Mouse (Mus musculus) embryonic fibroblast, embryonic 13.5 days (primary cell): ENCODE results near the gene Bahd1. TPM values are rescaled to one million over a fixed set of nuclear protein-coding genes. Genes with fewer than 3 reads are reported as not detected.

Source experiments
- H3K27ac ChIP-seq: 2 replicates; pipeline ENCODE4 v1.5.1; 2012; ENCODE audit warnings: low read length, control low read depth, inconsistent platforms; ENCODE audit not compliant: insufficient read depth
- H3K4me1 ChIP-seq: 2 replicates; pipeline ENCODE4 v1.6.1; 2011; ENCODE audit warnings: low read length; ENCODE audit not compliant: control insufficient read depth, insufficient read depth
- H3K4me3 ChIP-seq: 2 replicates; pipeline ENCODE4 v1.5.1; 2011; ENCODE audit warnings: mild to moderate bottlenecking, control low read depth, low read length; ENCODE audit not compliant: insufficient read depth
- CTCF ChIP-seq: IDR thresholded peaks from 2 replicates; pipeline ENCODE4 v1.5.1; 2011; ENCODE audit warnings: mild to moderate bottlenecking, control low read depth, low read length, moderate library complexity, borderline replicate concordance; ENCODE audit not compliant: insufficient read depth
- POLR2A ChIP-seq: IDR thresholded peaks from 2 replicates; pipeline ENCODE4 v1.6.1; 2011; ENCODE audit warnings: low read depth, mild to moderate bottlenecking, control low read depth, low read length, moderate library complexity
- polyA plus RNA-seq: library from polyadenylated mRNA; stranded (reverse); fragments of >200 nt; gene quantifications from 2 replicates; pipeline ENCODE4 v1.2.4, GENCODE M21; 2011; ENCODE audit warnings: low read depth; ENCODE audit not compliant: missing spikeins, insufficient read length

The Bahd1 gene
- polyA plus RNA-seq, 1 experiment = 12.9 TPM

DNA sequence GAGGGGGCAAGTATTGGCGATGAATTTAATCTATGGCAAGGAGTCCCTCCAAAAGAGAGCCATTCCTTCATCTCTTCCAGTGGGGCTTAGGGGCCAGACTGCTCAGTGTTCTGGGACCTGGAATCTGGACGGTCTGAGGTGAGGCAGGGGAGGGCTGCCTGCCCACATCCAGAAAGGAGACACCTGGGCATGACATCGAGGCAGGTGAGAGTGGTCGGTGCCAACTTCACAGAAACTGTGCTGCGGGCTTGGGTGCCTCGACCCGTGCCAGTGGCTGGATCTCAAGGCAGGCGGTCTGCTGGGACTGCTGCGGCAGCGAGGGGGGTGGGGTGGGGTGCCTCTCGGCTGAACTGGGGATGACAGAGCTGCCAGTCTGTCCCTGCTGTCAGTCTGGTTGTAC is 2.4 kb upstream of the Bahd1 start:
- TF ChIP-seq CTCF = no peak
- TF ChIP-seq POLR2A = no peak
- H3K27ac ChIP-seq = no peak overlapping the region
- no peak overlapping the region for H3K4me3 ChIP-seq
- no peaks in the 10 kb centered on the region for H3K4me1 ChIP-seq

GRCm38 (mm10) chr2:118898771-118899170 is 1.4 kb upstream of the Bahd1 start:
- no peak overlapping the region for H3K4me3 ChIP-seq
- peaks cover 2% of the 10 kb centered on the region; the same call in 1 of the 2 replicates for H3K4me1 ChIP-seq
- no peak overlapping the region for H3K27ac ChIP-seq
- no peak for TF ChIP-seq CTCF
- TF ChIP-seq POLR2A = no peak

- Histone ChIP-seq H3K4me1 (peaks cover 2% of the 10 kb centered on the region; the same call in 1 of the 2 replicates), H3K4me3 (no peak overlapping the region), H3K27ac (no peak overlapping the region)
- no peak for TF ChIP-seq CTCF
- TF ChIP-seq POLR2A = no peak
Observed at GRCm38 (mm10) chr2:118899306-118899705, 871 bp upstream of the Bahd1 start.

DNA sequence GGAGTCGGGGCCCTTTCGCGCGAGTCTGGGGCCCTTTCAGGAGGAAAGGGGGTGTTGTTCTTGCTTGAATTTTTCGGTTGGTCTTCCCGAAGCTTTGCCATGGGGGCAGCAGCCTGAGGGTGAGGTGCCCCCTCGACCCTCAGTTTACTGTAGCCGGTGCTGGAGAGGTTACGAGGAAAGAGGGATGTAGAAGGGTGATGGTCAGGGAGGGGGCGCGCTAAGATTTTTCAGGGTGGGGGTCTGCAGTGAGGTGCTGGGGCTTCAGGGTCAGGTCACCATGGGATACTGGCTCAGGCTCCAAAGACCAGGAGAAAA is 606 bp downstream of the Bahd1 start:
- no peak for TF ChIP-seq POLR2A
- no peak for TF ChIP-seq CTCF
- Histone ChIP-seq H3K4me3 (peak overlapping the region; percentile 31), H3K27ac (no peak overlapping the region), H3K4me1 (peaks cover 9% of the 10 kb centered on the region; the same call in 1 of the 2 replicates)

DNA sequence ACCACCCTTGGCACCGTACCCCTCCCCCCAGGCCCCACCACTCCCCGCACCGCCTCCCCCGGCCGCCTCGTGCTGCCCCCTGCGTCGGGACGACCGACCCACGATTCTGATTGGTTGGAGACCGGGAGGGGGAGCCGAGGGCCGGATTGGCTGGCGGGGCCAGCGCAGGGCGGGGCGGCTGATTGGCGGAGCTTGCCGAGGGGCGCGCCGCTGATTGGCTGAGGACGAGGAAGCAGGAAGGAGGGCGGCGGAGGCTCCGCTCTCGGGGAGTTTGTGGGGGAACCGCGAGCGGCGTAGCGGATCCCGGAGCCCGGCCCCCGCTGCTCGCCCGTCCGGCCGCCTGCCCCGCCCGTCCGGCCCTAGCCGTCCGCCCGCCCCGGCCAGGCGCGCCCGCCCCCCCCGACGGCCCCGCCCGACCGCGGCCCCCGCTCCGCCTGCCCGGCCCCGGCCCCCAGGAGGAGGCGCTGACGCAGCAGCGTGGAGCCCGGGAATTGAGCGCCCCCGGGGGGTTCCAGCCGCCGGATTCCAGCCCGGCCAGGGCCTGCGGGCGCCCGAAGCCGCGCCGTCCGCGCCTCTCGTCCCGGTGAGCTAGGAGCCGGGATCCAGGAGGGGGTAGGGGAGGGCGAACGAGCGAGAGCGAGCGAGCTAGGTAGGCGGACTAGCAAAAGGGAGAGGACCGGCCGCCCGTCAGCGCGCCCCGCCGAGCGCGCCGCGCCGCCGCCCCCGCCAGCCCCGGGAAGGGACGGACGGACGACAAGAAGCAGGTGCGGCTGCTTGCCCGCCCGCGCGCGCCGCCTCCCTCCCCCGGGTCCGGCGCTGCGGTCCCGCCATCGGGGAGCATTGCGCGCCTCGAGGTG is 1.2 kb downstream of the Bahd1 start:
- no peak for TF ChIP-seq CTCF
- TF ChIP-seq POLR2A = no peak
- Histone ChIP-seq H3K4me1 (peaks cover 14% of the 10 kb centered on the region; the same call in 1 of the 2 replicates), H3K27ac (no peak overlapping the region), H3K4me3 (peak overlapping the region; percentile 54)

DNA sequence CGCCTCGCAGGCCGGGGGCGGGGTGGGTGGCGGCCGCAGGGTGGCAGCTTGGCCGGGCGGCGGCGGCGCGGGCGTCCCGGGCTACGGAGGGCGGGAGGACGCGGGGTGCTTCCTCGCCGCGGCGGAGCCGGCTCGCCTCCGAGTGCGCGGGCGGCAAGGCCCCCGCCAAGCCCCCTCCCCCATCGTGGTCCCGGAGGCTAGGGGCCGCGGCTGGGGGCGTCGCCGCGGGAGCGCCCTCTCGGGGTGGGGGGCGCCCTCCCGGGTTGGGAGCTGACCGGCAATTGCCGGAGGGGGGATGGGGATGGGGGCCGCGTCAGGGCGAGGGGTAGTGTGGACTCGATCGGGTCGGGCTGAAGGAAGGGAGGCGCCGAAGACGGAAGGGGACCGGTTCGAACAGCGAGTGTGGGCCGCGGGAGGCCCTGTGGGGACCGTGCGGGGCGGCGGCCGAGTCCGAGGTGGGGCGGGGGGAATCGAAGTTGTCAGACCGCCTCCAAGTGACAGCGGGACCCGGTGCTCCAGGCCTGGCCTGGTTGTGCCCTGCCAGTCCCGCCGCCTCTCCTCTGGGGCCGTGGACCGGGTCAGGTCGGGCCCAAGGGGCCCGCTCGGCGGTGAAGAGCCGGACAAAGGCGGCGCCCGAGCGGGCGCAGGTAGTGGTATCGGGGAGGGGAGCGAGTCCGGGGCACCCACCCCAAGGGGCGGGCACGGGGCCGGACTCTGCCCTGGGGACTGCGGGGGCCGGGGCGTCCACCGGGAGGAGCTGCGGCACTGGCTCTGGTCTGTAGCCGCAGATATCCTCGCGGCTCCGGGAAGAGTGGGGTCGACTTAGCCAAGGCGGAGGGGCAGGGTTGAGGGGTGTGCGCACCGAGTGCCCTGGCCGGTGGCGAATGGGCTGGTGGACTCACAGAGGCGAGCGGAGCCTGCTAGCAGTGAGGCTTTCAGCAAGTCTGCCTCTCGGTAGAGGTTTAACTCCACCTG is 2.2 kb downstream of the Bahd1 start:
- peaks cover 14% of the 10 kb centered on the region; the same call in 1 of the 2 replicates for H3K4me1 ChIP-seq
- no peak overlapping the region for H3K27ac ChIP-seq
- H3K4me3 ChIP-seq = peak overlapping the region; percentile 54
- TF ChIP-seq POLR2A (no peak), CTCF (no peak)

DNA sequence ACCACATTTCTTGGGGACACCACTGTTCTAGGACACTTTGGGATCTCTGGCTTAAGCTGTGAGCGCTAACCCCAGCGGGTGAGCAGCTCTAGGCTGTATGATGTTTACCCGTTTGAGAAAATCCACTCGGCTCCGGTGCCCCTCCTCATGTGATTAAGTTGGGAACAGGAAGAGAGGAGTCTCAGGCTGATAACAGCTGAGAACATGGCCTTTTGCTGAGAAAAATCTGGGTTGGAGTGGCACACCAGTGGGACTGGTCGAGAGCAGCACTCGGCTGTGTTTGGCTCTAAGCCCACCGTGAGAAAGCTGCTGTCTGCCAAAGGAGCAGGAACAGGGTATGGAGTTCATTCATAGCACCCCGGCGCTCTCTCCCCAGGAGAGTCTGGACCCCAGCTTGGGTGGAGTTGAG is 3.2 kb downstream of the Bahd1 start:
- Histone ChIP-seq H3K27ac (no peak overlapping the region), H3K4me1 (peaks cover 14% of the 10 kb centered on the region; the same call in 1 of the 2 replicates), H3K4me3 (no peak overlapping the region)
- TF ChIP-seq CTCF (no peak), POLR2A (no peak)

GRCm38 (mm10) chr2:118905433-118906117 is 5.4 kb downstream of the Bahd1 start:
- H3K4me3 ChIP-seq = no peak overlapping the region
- no peak overlapping the region for H3K27ac ChIP-seq
- TF ChIP-seq POLR2A = no peak
- TF ChIP-seq CTCF = no peak
- peaks cover 14% of the 10 kb centered on the region; the same call in 1 of the 2 replicates for H3K4me1 ChIP-seq

- TF ChIP-seq CTCF (no peak), POLR2A (no peak)
- no peak overlapping the region for H3K27ac ChIP-seq
- peaks cover 14% of the 10 kb centered on the region; the same call in 1 of the 2 replicates for H3K4me1 ChIP-seq
- no peak overlapping the region for H3K4me3 ChIP-seq
Observed at GRCm38 (mm10) chr2:118906118-118906492, 5.9 kb downstream of the Bahd1 start.
